Mouse (Mus musculus) activated CD4-positive, CD25-positive, alpha-beta regulatory T cell, adult 4 months (primary cell): ENCODE measurements around the gene Mcrip1. TPM values are rescaled to one million over a fixed set of nuclear protein-coding genes. Genes with fewer than 3 reads are reported as not detected.
A peak's percentile ranks its signal among the peaks of the same experiment; 100 is the strongest.
"Not testable (repeated sequence)": the region's sequence is repeated elsewhere in the genome, so short reads cannot be mapped to it uniquely, and the experiment has no call there.

Experiments
- ATAC-seq: one replicate; pipeline ENCODE4 v1.8.0; 2017
- polyA plus RNA-seq, 2 experiments: library from polyadenylated mRNA; unstranded; fragments of 100-300 nt; shearing (Covaris generic); gene quantifications; one replicate each; pipeline ENCODE4 v1.2.1; 2017

The Mcrip1 gene
- polyA plus RNA-seq, 2 experiments from 2014 or later = 121 to 128 TPM

DNA sequence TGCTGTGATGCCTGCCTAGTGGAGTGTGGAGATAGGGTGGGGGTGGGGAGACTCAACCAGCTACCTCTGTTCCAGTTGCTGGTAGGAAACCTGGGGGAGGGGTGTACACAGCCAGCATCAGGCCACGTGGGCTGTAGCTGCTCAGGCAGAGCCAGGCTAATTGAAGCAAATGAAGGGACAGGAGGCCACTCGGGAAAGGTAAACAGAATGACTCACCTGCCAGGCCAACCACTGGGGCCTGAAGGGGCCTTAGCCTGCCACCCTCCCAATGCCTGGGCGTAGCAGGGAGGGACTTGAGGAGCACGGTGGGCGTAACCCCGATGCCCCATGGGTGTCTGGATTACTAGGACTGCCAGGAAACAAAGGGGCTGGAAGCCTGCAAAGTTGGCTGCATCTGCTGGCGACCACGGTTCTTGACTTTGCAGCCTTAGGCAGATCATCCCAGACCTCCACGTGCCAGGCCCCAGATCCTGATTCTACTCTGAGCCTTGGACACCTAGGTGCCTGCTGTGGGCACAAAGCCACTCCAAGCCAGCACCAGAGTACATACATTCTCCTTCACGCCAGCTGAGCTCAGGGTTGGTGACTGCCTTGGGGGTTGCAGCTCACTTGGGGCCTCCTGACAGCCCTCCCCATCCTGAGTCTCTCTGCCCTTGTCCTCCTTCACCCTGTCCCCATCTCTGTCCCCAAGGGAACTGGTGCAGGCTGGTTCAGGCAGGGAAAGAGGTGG, 10.1 kb downstream of the Mcrip1 start:
- no peak for ATAC-seq

DNA sequence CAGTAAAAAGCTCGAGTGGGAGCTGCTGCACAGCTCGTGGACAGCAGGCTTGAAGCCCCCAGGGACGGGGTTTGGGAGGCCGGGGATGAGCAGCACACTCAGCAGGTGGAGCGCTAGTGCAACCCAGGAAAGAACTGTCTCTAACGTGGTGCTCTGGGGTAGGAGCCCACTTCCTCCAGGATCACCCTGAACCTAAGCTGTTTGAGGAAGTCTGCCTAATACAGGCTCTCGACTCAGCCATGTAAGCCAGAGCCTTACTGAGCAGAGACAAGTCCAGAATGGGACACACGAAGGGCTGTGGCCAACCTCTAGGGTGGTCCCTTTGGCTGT, 10.6 kb downstream of the Mcrip1 start:
- ATAC-seq = no peak

DNA sequence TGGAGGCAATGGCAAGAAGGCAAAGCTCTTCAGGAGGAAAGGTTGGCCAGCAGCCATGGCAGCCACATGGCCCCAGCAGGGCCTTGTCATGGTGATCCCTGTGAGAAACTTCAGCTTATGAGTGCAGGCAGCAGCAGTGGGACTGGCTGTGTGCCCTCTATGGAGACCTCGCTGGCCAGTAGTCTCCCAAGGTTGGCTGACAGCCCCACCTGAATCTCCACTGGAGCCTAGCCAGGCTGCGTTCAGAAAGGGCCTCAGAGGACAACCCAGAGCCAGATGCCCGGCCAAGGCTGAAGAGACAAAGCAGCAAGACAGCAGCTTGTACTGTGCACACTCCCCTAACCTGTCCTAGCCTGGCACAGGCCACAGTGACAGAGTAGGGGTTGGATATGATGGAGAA, 11.0 kb downstream of the Mcrip1 start:
- no peak for ATAC-seq

DNA sequence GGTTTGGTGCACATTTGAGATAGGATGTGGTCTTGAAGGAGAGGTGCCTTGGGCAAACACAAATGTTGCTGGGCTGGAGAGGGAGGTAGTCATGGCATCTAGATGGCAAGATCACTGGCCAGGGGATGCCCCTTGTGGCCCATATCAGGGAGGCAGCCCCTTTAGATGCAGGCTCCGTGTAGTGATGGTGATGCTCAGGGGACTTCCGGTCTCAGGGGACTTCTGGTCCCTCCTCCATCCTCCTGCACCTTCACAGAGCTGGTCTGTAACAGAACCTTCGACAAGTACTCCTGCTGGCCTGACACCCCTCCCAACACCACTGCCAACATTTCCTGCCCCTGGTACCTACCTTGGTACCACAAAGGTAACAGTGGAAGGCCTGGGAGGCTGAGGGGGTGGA, 13.7 kb downstream of the Mcrip1 start:
- ATAC-seq = no peak

DNA sequence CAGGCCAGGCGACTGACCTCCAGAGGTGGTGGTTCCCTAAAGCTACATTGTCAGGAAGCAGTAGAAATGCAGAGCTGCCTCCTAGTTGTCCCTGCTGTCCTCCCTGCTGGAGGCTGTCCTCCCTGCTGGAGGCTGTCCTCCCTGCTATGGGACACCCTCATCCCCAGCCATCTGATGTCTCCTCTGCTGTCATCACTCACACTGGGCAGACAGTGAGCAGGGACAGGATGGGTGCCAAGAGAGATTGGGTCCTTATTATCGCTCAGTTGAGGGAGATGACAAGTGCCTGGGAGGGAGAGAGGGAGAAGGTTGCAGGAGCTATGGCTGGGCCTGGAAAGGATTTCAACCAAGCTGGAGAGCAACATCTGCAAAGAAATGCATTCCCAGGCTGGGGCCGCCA, 14.4 kb downstream of the Mcrip1 start:
- ATAC-seq = no peak

GRCm38 (mm10) chr11:120534093-120534492, 15.4 kb downstream of the Mcrip1 start:
- ATAC-seq = no peak

DNA sequence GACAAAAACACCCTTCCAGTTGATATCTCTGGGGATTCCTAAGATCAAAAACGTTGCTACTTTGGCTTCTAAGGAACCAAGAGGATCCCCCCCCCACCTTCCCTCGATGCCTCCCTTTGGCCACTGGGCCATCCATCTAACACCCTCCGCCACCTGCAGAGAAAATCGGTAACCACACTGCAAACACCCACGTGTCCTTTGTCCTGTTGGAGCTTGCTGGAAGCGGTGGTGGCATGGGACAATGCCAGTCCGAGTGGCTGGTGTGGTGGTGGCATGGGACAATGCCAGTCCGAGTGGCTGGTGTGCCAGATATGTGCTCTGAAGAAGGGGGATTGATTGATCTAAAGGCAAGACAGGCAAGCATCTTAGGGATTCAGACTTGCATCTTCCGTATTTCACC, 17.9 kb downstream of the Mcrip1 start:
- no peak for ATAC-seq

- ATAC-seq = no peak
These were observed 19.2 kb downstream of the Mcrip1 start, which contains the start of gene Gcgr for GRCm38 (mm10) chr11:120530085-120530964. TSS of gene Gcgr (plus strand) at chr11:120530699.

GRCm38 (mm10) chr11:120528903-120529302, 20.6 kb downstream of the Mcrip1 start:
- ATAC-seq = no peak

GRCm38 (mm10) chr11:120527690-120528354, 21.7 kb downstream of the Mcrip1 start:
- ATAC-seq = no peak

- no peak for ATAC-seq
These were observed 23.6 kb downstream of the Mcrip1 start for GRCm38 (mm10) chr11:120525959-120526358.

GRCm38 (mm10) chr11:120522581-120522980, 26.9 kb downstream of the Mcrip1 start:
- no peak for ATAC-seq

- no peak for ATAC-seq
These were observed 28.5 kb downstream of the Mcrip1 start for GRCm38 (mm10) chr11:120520967-120521540.

- ATAC-seq = no peak
These were observed 29.0 kb downstream of the Mcrip1 start for GRCm38 (mm10) chr11:120520498-120520897.

- ATAC-seq = no peak
These were observed 29.8 kb downstream of the Mcrip1 start for GRCm38 (mm10) chr11:120519738-120520137.

DNA sequence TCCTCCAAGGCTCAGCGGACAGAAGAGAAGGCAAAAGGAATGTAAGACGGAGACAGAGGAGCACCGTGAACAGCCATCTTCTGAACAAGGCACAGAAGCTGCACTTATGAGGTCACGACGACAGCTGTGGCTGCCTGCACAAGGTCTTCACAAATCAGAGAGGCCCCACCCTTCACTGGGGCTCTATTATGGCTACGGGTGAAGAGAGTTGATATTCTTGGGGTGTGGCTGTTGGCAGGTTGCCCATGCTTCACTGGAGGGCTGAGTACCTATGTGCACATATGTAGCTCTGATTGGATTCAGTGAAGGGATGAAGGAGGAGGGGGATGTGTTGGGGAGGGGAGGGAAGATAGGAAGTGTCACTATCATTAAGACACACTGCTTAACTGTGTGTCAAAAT, 31.0 kb downstream of the Mcrip1 start:
- ATAC-seq = no peak

DNA sequence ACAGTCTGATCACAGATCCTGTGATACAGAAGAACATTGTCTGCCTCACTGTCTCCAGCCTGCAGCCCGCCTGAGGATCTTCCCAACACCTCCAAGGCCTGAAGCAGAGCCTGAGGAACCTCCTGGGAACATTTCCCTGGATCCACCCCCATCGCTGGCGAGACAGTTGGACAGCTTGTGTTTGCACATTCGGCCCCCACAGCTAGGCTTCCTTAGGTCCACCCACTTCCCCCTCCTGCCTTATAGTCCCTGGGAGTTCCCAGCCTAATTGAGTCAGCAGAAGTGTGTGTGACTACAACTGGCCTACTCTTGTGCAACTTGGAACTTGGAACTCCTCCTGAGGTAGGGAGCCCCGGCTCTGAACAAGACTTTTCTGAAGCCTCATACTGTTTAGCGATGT, 31.5 kb downstream of the Mcrip1 start:
- no peak for ATAC-seq

DNA sequence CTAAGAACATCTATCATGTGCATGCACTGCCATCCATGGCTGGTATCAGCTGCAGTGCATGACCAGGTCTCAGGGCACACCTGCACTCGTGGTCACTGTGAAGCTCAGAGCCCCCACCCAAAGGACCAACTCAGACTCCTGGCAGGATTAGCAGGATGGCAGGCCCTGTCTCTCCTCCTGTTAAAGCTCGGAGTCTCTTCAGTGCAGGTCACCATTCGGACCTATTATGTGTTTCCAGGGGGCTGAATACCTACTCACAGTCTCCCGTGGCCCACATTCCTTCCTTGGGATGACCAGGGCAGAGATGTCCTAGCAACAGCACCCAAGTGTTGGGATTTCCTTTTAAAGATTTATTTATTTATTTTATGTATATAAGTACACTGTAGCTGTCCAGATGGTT, 32.4 kb downstream of the Mcrip1 start:
- ATAC-seq = no peak

- peak; percentile 54 for ATAC-seq
These were observed 33.9 kb downstream of the Mcrip1 start for GRCm38 (mm10) chr11:120515611-120516010.

DNA sequence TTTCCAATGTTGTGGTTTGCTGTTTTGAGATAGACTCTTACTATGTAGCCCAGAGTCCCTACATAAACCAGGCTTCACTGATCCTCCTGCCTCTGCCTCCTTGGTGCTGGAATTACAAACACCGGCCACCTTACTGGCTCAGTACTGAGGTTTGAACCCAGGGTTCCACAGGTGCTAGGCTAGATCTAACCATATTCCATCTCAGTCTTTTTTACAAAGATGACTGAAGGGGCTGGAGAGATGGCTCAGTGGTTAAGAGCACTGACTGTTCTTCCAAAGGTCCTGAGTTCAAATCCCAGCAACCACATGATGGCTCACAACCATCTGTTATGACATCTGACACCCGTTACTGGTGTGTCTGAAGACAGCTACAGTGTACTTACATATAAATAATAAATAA, 35.3 kb downstream of the Mcrip1 start:
- not testable (repeated sequence) for ATAC-seq

DNA sequence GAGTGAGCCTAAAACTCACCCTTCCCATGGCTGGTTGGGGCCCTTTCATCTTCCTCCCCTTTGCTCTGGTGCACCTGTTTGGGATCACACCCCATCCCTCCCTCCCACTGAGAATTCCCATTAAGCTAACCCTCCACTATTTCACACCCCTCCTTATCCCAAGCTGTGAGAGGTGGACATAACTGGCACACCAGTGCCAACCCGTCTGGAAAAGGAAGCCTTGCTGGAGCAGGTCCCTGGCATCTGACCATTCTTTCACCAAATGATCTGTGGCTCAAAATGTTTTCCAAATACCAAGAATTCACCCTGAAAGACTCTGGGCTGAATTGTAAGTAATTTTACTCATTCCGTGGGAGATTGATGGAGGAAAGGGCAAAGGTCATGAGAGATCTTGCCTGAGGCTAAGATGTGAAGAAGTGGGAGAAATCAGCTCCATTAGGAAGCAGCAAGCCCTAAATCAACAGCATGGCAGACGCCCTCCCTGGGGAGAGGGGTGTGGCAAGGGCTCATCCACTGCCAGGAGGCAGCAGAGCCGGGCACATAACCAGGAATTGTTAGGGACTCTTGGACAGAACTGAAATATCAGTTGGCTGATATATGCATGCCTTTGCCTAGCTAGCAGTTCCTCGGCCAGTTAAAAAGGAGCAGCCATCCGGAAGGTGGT, 36.6 kb downstream of the Mcrip1 start:
- ATAC-seq = no peak

DNA sequence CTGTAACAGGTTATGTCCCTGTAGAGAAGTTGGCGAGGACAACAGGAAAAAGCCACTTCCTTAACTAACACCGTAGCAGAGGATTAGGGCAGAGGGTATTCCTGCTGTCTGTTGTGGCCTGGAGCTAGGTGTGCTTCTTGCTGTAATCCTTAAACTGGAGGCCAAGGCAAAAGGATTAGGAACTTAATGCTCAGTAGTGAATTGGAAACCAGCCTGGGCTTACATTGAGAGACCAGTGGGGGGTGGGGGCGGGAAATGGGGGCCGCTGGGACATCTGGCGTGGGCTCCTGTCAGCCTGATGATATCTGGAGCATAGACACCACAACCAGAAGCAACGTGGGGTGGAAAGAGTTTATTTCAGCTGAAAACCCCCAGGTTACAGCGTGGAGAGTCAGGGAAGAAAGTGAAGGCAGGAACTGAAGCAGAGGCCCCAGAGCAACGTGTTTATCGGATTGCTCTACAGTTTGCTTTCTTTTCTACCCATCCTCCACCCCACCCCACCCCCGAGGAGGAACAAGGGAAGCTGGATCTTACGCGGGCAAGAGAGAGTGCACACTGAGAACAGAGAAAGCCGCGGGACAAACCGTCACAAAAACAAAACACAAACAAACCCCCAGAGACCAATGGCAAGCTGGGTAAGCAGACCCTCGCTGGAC, 39.0 kb downstream of the Mcrip1 start:
- ATAC-seq = peak; percentile 40
